Mouse (Mus musculus) left cerebral cortex, adult 2 months (tissue): ENCODE measurements at regions not wholly inside any gene's neighbourhood (a gene's known extent, or its start where the extent isn't known, plus 50 kb on each side); places are given as distances from the start of the nearest gene placed in this dataset.

Experiments used
- DNase-seq, 2 experiments: peaks; one replicate each; pipeline ENCODE4 v3.0.0; 2021 to 2022; ENCODE audit warnings: low spot score in 2 of 2, mixed read lengths in 1 of 2; ENCODE audit errors: extremely low spot score in 1 of 2
- H3K27ac ChIP-seq: fragments of 200-600 bp; 2 replicates; pipeline ENCODE4 v1.8.1; 2022
- H3K4me3 ChIP-seq: fragments of 200-600 bp; 2 replicates; pipeline ENCODE4 v1.8.1; 2022
- CTCF ChIP-seq: fragments of 200-600 bp; IDR thresholded peaks from 2 replicates; pipeline ENCODE4 v1.8.1; 2022; ENCODE audit warnings: antibody characterized with exemption, mild to moderate bottlenecking, moderate library complexity
- intact Hi-C: fragments of 180-260 bp; cut with DNase I; formaldehyde crosslinking; loops from one replicate; pipeline ENCODE4 v1.15.1; 2025

DNA sequence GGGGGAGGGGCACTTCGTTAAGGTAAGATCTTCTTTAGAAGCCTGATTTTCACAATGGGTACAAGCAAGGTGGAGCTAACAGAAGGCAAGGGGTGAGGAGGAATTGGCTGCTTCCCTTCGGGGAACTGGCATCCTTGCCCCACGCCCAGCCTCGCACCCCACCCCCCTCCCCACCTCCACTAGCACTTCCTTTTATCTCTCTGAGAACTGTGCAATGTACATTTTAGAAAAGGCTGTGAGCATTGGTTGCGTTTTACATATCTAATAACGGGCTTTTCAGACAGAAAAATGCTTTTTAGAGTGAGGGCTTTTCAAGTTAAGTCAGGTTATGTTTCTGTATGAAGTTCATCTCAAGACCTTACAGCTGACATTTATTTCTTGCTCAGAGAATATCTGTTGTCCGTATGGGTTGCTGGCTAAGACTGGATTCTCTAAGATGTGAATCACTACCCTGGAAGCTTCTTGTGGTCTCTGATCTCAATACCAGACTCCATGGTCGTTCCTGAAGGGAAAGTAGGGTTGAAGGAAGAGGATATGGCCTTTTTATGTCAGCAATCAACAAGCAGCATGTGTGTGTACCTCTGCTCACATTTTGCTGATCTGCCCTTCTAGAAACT lies 199.1 kb downstream of the Klf6 start:
- TF ChIP-seq CTCF, result no peak
- no peak overlapping the region for H3K4me3 ChIP-seq
- no peak for DNase-seq
- intact Hi-C loops, result no loop called here
- H3K27ac ChIP-seq, result no peak overlapping the region

DNA sequence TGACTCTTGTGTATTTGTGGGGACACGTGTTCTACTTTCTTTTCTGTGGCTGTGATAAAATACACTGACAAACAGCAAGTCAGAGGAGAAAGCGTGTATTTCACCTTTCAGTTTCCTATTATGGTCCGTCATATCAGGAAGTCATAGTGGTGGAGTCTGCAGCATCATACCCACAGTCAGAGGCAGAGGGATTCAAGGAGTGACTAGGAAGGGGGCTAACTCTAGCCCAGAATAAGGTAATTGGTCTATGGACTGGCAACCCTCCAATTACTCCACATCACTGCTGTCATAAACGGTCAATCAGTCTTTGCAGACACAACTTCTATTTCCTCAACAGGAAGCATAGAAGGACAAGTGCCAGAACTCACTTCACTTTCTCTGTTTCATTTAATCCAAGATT lies 201.0 kb downstream of the Klf6 start:
- Histone ChIP-seq H3K27ac (no peak overlapping the region), H3K4me3 (no peak overlapping the region)
- no peak for TF ChIP-seq CTCF
- DNase-seq, result no peak
- intact Hi-C loops, result no loop called here

GRCm38 (mm10) chr13:6062729-6063386 lies 201.6 kb downstream of the Klf6 start:
- no peak for TF ChIP-seq CTCF
- intact Hi-C loops, result no loop called here
- H3K4me3 ChIP-seq, result no peak overlapping the region
- no peak for DNase-seq
- H3K27ac ChIP-seq, result no peak overlapping the region

DNA sequence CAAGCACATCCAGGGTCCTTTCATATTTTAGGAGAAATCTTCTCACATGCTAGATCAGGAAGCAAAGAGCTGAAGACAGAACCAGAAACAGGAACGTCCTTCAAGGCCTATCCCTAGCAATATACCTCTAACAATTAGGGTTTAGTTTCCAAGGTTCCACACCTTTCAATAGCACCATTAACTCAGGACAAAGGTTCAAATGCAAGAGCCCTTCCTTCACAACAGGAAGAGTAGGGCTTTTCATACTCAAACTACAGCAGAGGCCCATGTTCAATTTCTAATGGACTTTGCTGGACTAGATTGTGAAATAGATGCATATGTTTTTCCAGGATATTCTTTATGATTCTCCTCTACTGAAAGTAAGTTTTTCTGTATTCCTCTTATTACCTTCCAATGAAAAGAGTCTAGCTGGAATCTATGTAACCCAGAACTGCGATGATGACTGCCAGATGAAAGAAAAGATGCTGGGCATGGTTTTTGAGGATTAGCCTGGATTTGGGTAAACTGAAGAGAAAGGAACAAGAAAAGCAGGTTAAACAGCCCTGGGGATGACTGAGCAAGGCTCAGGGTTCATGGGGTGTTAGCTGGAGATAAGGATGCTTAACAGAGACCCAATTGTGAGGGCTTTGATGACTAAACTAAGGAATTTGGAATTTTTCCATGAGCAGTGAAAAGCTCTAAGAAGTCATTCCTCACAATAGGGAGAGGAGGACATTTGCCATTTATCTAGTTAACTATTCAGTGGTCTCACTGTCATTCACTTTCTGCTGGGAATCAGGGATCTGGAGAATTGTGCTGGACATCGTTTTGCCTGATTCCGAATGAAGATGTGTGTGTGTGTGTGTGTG lies 215.9 kb downstream of the Klf6 start:
- H3K27ac ChIP-seq, result no peak overlapping the region
- TF ChIP-seq CTCF, result no peak
- DNase-seq, result no peak
- H3K4me3 ChIP-seq, result no peak overlapping the region
- intact Hi-C loops, result no loop called here

DNA sequence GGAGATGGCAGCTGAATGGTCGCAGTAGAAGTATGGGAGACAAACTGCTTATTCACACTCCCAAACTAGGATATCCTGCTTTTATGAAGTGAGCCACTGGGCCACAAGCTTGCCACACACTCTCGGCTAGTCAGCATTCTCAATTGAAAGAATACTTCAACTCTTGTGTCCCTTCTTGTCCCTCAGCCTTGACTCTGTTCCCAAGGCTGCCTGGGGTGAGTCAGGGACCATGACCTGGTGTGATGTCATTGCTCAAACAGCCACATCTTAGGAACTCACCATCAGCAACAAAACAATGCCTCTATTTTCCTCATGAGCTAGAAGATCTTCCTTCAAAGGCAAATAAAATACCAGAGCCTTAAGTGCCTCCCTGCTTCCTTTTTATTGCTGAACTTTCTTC lies 224.6 kb downstream of the Klf6 start:
- no peak overlapping the region for H3K27ac ChIP-seq
- no peak for TF ChIP-seq CTCF
- intact Hi-C loops, result no loop called here
- H3K4me3 ChIP-seq, result no peak overlapping the region
- no peak for DNase-seq

DNA sequence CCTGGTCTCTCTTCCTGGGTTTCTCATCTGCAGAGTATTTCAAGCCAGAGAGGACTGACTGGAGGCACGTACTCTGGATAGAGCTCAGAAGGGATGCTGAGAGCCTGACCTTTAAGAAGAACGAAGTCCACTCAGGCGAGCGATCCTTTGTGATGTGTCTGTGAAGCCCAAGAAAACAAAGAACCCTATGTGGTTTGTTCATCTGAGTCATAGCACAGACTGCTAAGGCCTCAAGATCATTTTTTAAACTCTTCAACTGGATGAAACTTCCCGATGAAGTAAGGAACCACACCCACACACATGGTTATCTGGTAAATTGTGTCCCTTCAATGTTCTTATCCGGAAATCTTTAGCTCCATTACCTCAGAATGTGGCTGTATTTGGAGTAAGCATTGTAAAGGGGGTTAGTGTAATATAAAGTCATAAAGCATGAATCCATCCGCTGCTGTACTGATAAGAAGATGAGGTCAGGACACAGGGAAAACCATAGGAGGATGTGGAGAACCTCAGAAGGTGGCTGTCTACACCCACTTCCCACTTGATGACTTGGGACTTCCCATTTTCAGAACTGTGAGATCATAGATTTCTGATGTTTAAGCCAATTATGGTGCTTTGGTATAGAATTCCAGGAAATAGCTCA lies 247.9 kb downstream of the Klf6 start:
- H3K4me3 ChIP-seq, result no peak overlapping the region
- intact Hi-C loops, result no loop called here

GRCm38 (mm10) chr13:6119703-6120102 lies 258.4 kb downstream of the Klf6 start:
- no peak for DNase-seq
- Histone ChIP-seq H3K4me3 (no peak overlapping the region), H3K27ac (no peak overlapping the region)
- intact Hi-C loops, result no loop called here
- TF ChIP-seq CTCF, result no peak

More for the DNA sequence above, 247.9 kb downstream of the Klf6 start:
- DNase-seq, result no peak
- TF ChIP-seq CTCF, result no peak
- no peak overlapping the region for H3K27ac ChIP-seq

GRCm38 (mm10) chr13:6127311-6127710 lies 266.0 kb downstream of the Klf6 start:
- intact Hi-C loops, result loop anchor here (2.0 to 5.0 kb wide), 3 partner anchors 40 to 340 kb away; no protein-coding TSS in a partner anchor
- TF ChIP-seq CTCF, result no peak

GRCm38 (mm10) chr13:6128903-6129302 lies 267.6 kb downstream of the Klf6 start:
- H3K27ac ChIP-seq, result no peak overlapping the region
- no peak for DNase-seq
- TF ChIP-seq CTCF, result no peak
- intact Hi-C loops, result loop anchor here (5.0 kb wide), 2 partner anchors 38 to 338 kb away; no protein-coding TSS in a partner anchor
- no peak overlapping the region for H3K4me3 ChIP-seq

More at GRCm38 (mm10) chr13:6127311-6127710, 266.0 kb downstream of the Klf6 start:
- no peak for DNase-seq
- no peak overlapping the region for H3K4me3 ChIP-seq
- peak overlapping the region; percentile 82 for H3K27ac ChIP-seq

- intact Hi-C loops, result no loop called here
- no peak for DNase-seq
- H3K4me3 ChIP-seq, result no peak overlapping the region
- no peak for TF ChIP-seq CTCF
- no peak overlapping the region for H3K27ac ChIP-seq
Measured at GRCm38 (mm10) chr13:6131363-6131762, 270.1 kb downstream of the Klf6 start.

DNA sequence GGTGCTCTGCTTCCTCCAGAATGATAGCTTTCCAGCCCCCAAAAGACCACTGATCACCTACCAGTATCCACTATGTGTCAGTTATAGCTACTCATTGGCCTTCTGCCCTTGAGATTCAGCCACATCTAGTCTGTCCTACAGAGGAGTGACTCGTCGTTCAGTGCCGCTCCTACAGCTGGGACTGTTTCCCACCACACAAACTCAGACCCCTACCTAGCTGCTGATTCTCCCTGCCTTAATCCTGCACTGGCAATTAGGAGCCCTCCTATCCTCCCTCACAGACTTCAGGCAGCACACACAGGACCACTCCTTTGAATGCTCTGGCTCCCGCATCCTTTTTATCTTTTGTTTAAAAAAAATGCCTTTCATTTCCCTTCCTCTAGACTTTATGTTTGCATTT lies 275.9 kb downstream of the Klf6 start:
- no peak for DNase-seq
- intact Hi-C loops, result no loop called here
- no peak overlapping the region for H3K4me3 ChIP-seq
- no peak for TF ChIP-seq CTCF
- H3K27ac ChIP-seq, result no peak overlapping the region

- Histone ChIP-seq H3K4me3 (no peak overlapping the region), H3K27ac (no peak overlapping the region)
- DNase-seq, result no peak
- intact Hi-C loops, result no loop called here
- TF ChIP-seq CTCF, result no peak
Measured at GRCm38 (mm10) chr13:6142771-6143170, 281.5 kb downstream of the Klf6 start.
